In the genomic region with DNA sequence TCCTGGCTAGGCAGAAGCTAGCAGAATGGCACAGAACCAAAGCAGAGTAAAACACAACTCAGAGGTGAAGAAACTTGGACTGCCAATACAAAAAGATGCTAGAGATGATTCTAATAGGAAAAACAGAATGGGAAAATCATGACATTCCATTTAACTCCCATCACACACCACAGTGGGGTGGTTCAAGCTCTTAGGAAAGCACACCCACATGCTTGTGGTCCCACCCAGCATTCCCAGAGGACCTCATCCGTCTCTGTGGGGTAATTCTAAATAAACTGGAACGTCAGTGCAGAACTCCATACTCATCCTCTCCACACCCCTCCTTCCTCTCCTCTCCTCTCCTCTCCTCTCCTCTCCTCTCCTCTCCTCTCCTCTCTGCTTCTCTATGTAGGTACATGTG, we compare ENCODE assay signal across 23 mouse cellular contexts.
A peak's percentile ranks its signal among the peaks of the same experiment; 100 is the strongest.
DNase-seq lines count a peak whose midpoint lies in the region; ATAC-seq and TF ChIP-seq lines count a peak whose summit lies in the region.
"Had no signal": no experiment of that assay in that cellular context is flagged by ENCODE, and none has a peak within 500 bp of the region (broad histone marks: within the 10 kb centered on the region; RNA-seq: fewer than 3 reads in every experiment).

No protein-coding gene starts in this region.

- H3K36me3 ChIP-seq in myocyte (ENCODE audit: control insufficient read depth, insufficient read depth), result no peaks in the 10 kb centered on the region
- no peaks in the 10 kb centered on the region for H3K36me3 ChIP-seq in midbrain, embryonic 13.5 days
- H3K36me3 ChIP-seq: embryonic facial prominence, embryonic 13.5 days; embryonic facial prominence, embryonic 15.5 days; forebrain, embryonic 15.5 days had no signal

- H3K4me1 ChIP-seq in brown adipose tissue, adult 24 weeks (ENCODE audit: control insufficient read depth, insufficient read depth, insufficient read length, low read length), result peaks cover 2% of the 10 kb centered on the region; the same call in 1 of the 2 replicates
- no peaks in the 10 kb centered on the region for H3K4me1 ChIP-seq in midbrain, embryonic 13.5 days (replicated peaks)
- H3K4me1 ChIP-seq: embryonic facial prominence, embryonic 13.5 days; embryonic facial prominence, embryonic 15.5 days had no signal

- H3K9ac ChIP-seq in midbrain, embryonic 13.5 days (replicated peaks), result no peak overlapping the region
- H3K9ac ChIP-seq: embryonic facial prominence, embryonic 13.5 days; embryonic facial prominence, embryonic 15.5 days; forebrain, embryonic 13.5 days; forebrain, embryonic 15.5 days; forebrain, postnatal 0 days had no signal

- DNase-seq in 3134 (ENCODE audit: extremely low read depth, insufficient read length, low spot score) (peak; percentile 50), 3T3-L1 (ENCODE audit: low read depth, low spot score) (peak; percentile 56)
- no peak for DNase-seq in ovary, postnatal 10 days (ENCODE audit: low spot score)
- no peak for DNase-seq in ovary, adult 18-20 months (ENCODE audit: low spot score)
- DNase-seq: adrenal gland, adult 8-10 months; adrenal gland, postnatal 25 days; cerebellum, adult 11 months; cerebellum, adult 18-20 months; cerebellum, adult 8-10 months; cerebellum, adult 9-11 months; cerebellum, postnatal 36 days; embryo, embryonic 11 days; forebrain, postnatal 0 days had no signal

- 83% methylated on average over 2 of the region's 2 CpGs for whole genome bisulfite sequencing in midbrain, embryonic 13.5 days

- H3K27me3 ChIP-seq in myocyte (ENCODE audit: control insufficient read depth, insufficient read depth, insufficient read length), result no peaks in the 10 kb centered on the region
- H3K27me3 ChIP-seq in midbrain, embryonic 13.5 days, result no peaks in the 10 kb centered on the region
- H3K27me3 ChIP-seq: embryonic facial prominence, embryonic 13.5 days; embryonic facial prominence, embryonic 15.5 days; forebrain, embryonic 13.5 days; forebrain, embryonic 15.5 days; Patski had no signal

- no peaks in the 10 kb centered on the region; the same call in 1 of the 2 replicates for H3K9me3 ChIP-seq in midbrain, embryonic 13.5 days
- H3K9me3 ChIP-seq: embryonic facial prominence, embryonic 13.5 days; embryonic facial prominence, embryonic 15.5 days; forebrain, embryonic 13.5 days; forebrain, embryonic 15.5 days had no signal

- TF ChIP-seq POLR2A in myocyte (IDR thresholded peaks at IDR 0.05; ENCODE audit: insufficient read length, low read depth), result no peak

- no peak overlapping the region for H3K4me3 ChIP-seq in brown adipose tissue, adult 24 weeks (ENCODE audit: insufficient read depth, low read depth, low read length)
- H3K4me3 ChIP-seq in myocyte, result no peak overlapping the region
- H3K4me3 ChIP-seq in midbrain, embryonic 13.5 days (replicated peaks), result no peak overlapping the region
- H3K4me3 ChIP-seq: embryonic facial prominence, embryonic 13.5 days; embryonic facial prominence, embryonic 15.5 days; forebrain, embryonic 13.5 days; forebrain, embryonic 15.5 days had no signal

- H3K79me2 ChIP-seq in myocyte (ENCODE audit: control insufficient read depth, insufficient read depth), result no peaks in the 10 kb centered on the region

- H3ac ChIP-seq in myocyte (ENCODE audit: control insufficient read depth, insufficient read length), result no peak overlapping the region

- peak overlapping the region; percentile 10 for H3K4me2 ChIP-seq in myocyte (ENCODE audit: low read depth)
- H3K4me2 ChIP-seq in midbrain, embryonic 13.5 days (replicated peaks), result no peak overlapping the region
- H3K4me2 ChIP-seq: embryonic facial prominence, embryonic 13.5 days; embryonic facial prominence, embryonic 15.5 days; forebrain, embryonic 13.5 days; forebrain, embryonic 15.5 days had no signal

- no peak for ATAC-seq in midbrain, embryonic 13.5 days
- ATAC-seq in megakaryocyte, adult 5-6 weeks (ENCODE audit: poor library complexity, severe bottlenecking), result no peak
- ATAC-seq: activated CD4-positive, CD25-positive, alpha-beta regulatory T cell, adult 4 months; forebrain, embryonic 13.5 days; forebrain, embryonic 15.5 days; forebrain, postnatal 0 days; Patski had no signal

- H3K27ac ChIP-seq in brown adipose tissue, adult 24 weeks (replicated peaks; ENCODE audit: low read depth, low read length), result peak overlapping the region; percentile 29; the same call in 1 of the 2 replicates
- H3K27ac ChIP-seq in midbrain, embryonic 13.5 days, result no peak overlapping the region
- H3K27ac ChIP-seq: embryonic facial prominence, embryonic 13.5 days; embryonic facial prominence, embryonic 15.5 days; forebrain, embryonic 13.5 days; forebrain, embryonic 15.5 days had no signal

TF ChIP-seq in myocyte, 11 proteins besides CTCF, POLR2A, EP300 and RAD21:
- no peak for TF ChIP-seq USF1 (IDR thresholded peaks at IDR 0.05; ENCODE audit: low read depth)
- no peak for TF ChIP-seq TCF12 (IDR thresholded peaks at IDR 0.05; ENCODE audit: insufficient read depth, poor library complexity, severe bottlenecking)
- no peak for TF ChIP-seq MYOD1 (IDR thresholded peaks at IDR 0.05; ENCODE audit: control insufficient read depth in 1 of 3, insufficient read length in 2 of 3, low read depth in 2 of 3)
- TF ChIP-seq E2F4 (IDR thresholded peaks at IDR 0.05; ENCODE audit: insufficient read depth), result no peak
- no peak for TF ChIP-seq SRF (IDR thresholded peaks at IDR 0.05; ENCODE audit: control insufficient read depth, insufficient read length, low read depth)

Comparison
In these comparisons a context has a peak if more than half of its experiments do, and no peak if none do; other contexts are left out.
1. DNase-seq: peak in 3134 (single experiment) and 3T3-L1 (single experiment); none in ovary, postnatal 10 days (single experiment) and ovary, adult 18-20 months (single experiment).